19 mouse cellular contexts compared by ENCODE assay signal in the genomic region with DNA sequence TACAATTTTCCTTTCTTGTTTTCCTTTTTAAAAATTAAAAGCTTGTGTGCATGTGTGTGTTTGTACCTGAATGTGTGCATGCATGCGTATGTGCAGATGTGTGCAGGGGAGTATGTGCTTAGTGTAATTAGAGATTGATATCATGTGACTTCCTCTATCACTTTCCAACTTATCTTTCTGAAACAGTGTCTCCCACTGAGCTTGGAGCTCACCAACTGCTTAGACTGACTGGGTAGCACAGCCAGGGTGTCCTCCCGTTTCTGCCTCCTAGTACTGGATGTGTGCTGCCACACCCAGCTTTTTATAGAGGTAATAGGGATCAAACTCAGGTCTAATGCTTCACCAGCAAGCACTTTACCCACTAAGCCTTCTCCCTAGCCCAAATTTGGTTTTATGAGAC. TPM values are rescaled to one million over a fixed set of nuclear protein-coding genes. Genes with fewer than 3 reads are reported as not detected.
DNase-seq lines count a peak whose midpoint lies in the region; ATAC-seq and TF ChIP-seq lines count a peak whose summit lies in the region.
"Had no signal": no experiment of that assay in that cellular context is flagged by ENCODE, and none has a peak within 500 bp of the region (broad histone marks: within the 10 kb centered on the region; RNA-seq: fewer than 3 reads in every experiment).

No protein-coding gene starts in this region.

- 50% methylated on average over 2 of the region's 2 CpGs for WGBS in liver, embryonic 13.5 days (ENCODE audit: insufficient replicate concordance)
- 66% methylated on average over 2 of the region's 2 CpGs for WGBS in liver, embryonic 11.5 days

- no peak overlapping the region for H3K4me2 ChIP-seq in liver, embryonic 13.5 days
- no peak overlapping the region for H3K4me2 ChIP-seq in liver, embryonic 11.5 days
- H3K4me2 ChIP-seq: embryonic facial prominence, embryonic 12.5 days; forebrain, embryonic 13.5 days; forebrain, embryonic 15.5 days had no signal

- H3K9me3 ChIP-seq in liver, embryonic 13.5 days (replicated peaks): no peaks in the 10 kb centered on the region
- H3K9me3 ChIP-seq in liver, embryonic 11.5 days (ENCODE audit: control insufficient read depth, low read length): no peaks in the 10 kb centered on the region
- H3K9me3 ChIP-seq in G1E (replicated peaks) (no peaks in the 10 kb centered on the region), MEL (replicated peaks; ENCODE audit: insufficient read depth, low read length) (no peaks in the 10 kb centered on the region)
- H3K9me3 ChIP-seq: embryonic facial prominence, embryonic 10.5 days; embryonic facial prominence, embryonic 12.5 days; forebrain, embryonic 13.5 days; forebrain, embryonic 15.5 days had no signal

- TF ChIP-seq CTCF in G1E (IDR thresholded peaks at IDR 0.05; ENCODE audit: low read depth, low read length) (no peak), MEL (IDR thresholded peaks at IDR 0.05 in 2 of 3, conservative IDR thresholded peaks at IDR 0.05 in 1 of 3; ENCODE audit: control insufficient read depth in 1 of 3, insufficient read depth in 1 of 3, low read depth in 2 of 3, low read length in 3 of 3, poor library complexity in 1 of 3, severe bottlenecking in 1 of 3) (no peak)

- H3K9ac ChIP-seq in liver, embryonic 13.5 days: no peak overlapping the region
- H3K9ac ChIP-seq in liver, embryonic 11.5 days (ENCODE audit: low read depth, low read length): no peak overlapping the region
- no peak overlapping the region for H3K9ac ChIP-seq in MEL (ENCODE audit: control insufficient read depth, low read depth, low read length, poor library complexity, severe bottlenecking)
- H3K9ac ChIP-seq: embryonic facial prominence, embryonic 12.5 days; forebrain, embryonic 13.5 days; forebrain, embryonic 15.5 days; forebrain, postnatal 0 days had no signal

- H3K36me3 ChIP-seq in liver, embryonic 13.5 days: no peaks in the 10 kb centered on the region
- no peaks in the 10 kb centered on the region for H3K36me3 ChIP-seq in liver, embryonic 11.5 days (ENCODE audit: control insufficient read depth, insufficient read depth, low read length)
- H3K36me3 ChIP-seq in G1E (replicated peaks): peaks cover 15% of the 10 kb centered on the region
- H3K36me3 ChIP-seq in MEL (ENCODE audit: control insufficient read depth in 1 of 2, insufficient read depth in 2 of 2, low read length in 2 of 2): peaks cover 18 to 40% of the 10 kb centered on the region in 2 experiments

- DNase-seq in liver, embryonic 13.5 days: no peak
- no peak for DNase-seq in liver, embryonic 11.5 days (ENCODE audit: low spot score)
- peak; percentile 1 for DNase-seq in G1E (ENCODE audit: low spot score)
- DNase-seq in MEL (ENCODE audit: low read depth, low spot score): peak; percentile 68
- no peak for DNase-seq in urinary bladder, postnatal 4 days (ENCODE audit: low spot score in 2 of 2)
- no peak for DNase-seq in cerebellum, postnatal 36 days
- DNase-seq: adrenal gland, adult 2 months; adrenal gland, postnatal 10 days; adrenal gland, postnatal 25 days; cerebellum, adult 11 months; cerebellum, adult 18-20 months; cerebellum, adult 8-10 months; cerebellum, adult 9-11 months; cerebellum, postnatal 14 days; forebrain, postnatal 0 days had no signal

- ATAC-seq in liver, embryonic 13.5 days (ENCODE audit: low read depth): 0 out of 2 replicates have a peak, but pooled peaks have one; percentile 20
- no peak for ATAC-seq in liver, embryonic 11.5 days (replicated peaks; ENCODE audit: low FRiP score)
- peak; percentile 83 for ATAC-seq in G1E (ENCODE audit: extremely low read depth, insufficient number of reproducible peaks, low FRiP score, poor library complexity, severe bottlenecking)
- ATAC-seq: forebrain, embryonic 13.5 days; forebrain, embryonic 15.5 days; forebrain, postnatal 0 days had no signal

- peak; percentile 62 to 73; a peak in 3 of 4 replicates for TF ChIP-seq EP300 in MEL (IDR thresholded peaks at IDR 0.05; ENCODE audit: low read depth in 1 of 2, low read length in 2 of 2)

- TF ChIP-seq POLR2A in MEL (IDR thresholded peaks at IDR 0.05; ENCODE audit: control insufficient read depth in 1 of 2, insufficient read depth in 1 of 2, low read depth in 1 of 2, low read length in 2 of 2, poor library complexity in 1 of 2): no peak

- H3K79me2 ChIP-seq in MEL (ENCODE audit: control insufficient read depth, insufficient read depth, low read length, poor library complexity): peaks cover 1% of the 10 kb centered on the region; the same call in 1 of the 2 replicates

- H3K27ac ChIP-seq in liver, embryonic 13.5 days: no peak overlapping the region
- H3K27ac ChIP-seq in liver, embryonic 11.5 days (ENCODE audit: low read depth, low read length): no peak overlapping the region
- H3K27ac ChIP-seq in MEL (ENCODE audit: control insufficient read depth, low read depth, low read length): no peak overlapping the region
- H3K27ac ChIP-seq: embryonic facial prominence, embryonic 10.5 days; embryonic facial prominence, embryonic 12.5 days; forebrain, embryonic 13.5 days; forebrain, embryonic 15.5 days had no signal

- no peaks in the 10 kb centered on the region for H3K27me3 ChIP-seq in liver, embryonic 13.5 days
- H3K27me3 ChIP-seq in liver, embryonic 11.5 days (replicated peaks; ENCODE audit: control insufficient read depth, insufficient read depth, low read length): no peaks in the 10 kb centered on the region
- H3K27me3 ChIP-seq in G1E (ENCODE audit: insufficient read depth, low read length): no peaks in the 10 kb centered on the region
- H3K27me3 ChIP-seq in MEL (ENCODE audit: control insufficient read depth in 1 of 2, insufficient read depth in 2 of 2, low read length in 2 of 2): no peaks in the 10 kb centered on the region
- H3K27me3 ChIP-seq: embryonic facial prominence, embryonic 12.5 days; forebrain, embryonic 13.5 days; forebrain, embryonic 15.5 days had no signal

- peaks cover 4% of the 10 kb centered on the region; the same call in 1 of the 2 replicates for H3K4me1 ChIP-seq in liver, embryonic 13.5 days (replicated peaks)
- no peaks in the 10 kb centered on the region for H3K4me1 ChIP-seq in liver, embryonic 11.5 days (replicated peaks; ENCODE audit: control insufficient read depth, insufficient read depth, low read length)
- H3K4me1 ChIP-seq in G1E (ENCODE audit: insufficient read depth, low read depth, low read length) (peaks cover 10% of the 10 kb centered on the region), MEL (ENCODE audit: control insufficient read depth in 1 of 2, insufficient read depth in 2 of 2, low read length in 2 of 2) (peaks cover 6 to 9% of the 10 kb centered on the region in 2 experiments)
- H3K4me1 ChIP-seq: embryonic facial prominence, embryonic 10.5 days; embryonic facial prominence, embryonic 12.5 days; forebrain, embryonic 13.5 days; forebrain, embryonic 15.5 days had no signal

- no peak overlapping the region for H3K4me3 ChIP-seq in liver, embryonic 13.5 days (replicated peaks)
- no peak overlapping the region for H3K4me3 ChIP-seq in liver, embryonic 11.5 days (ENCODE audit: low read depth, low read length)
- H3K4me3 ChIP-seq in G1E (ENCODE audit: low read depth, low read length) (no peak overlapping the region), MEL (ENCODE audit: control insufficient read depth in 1 of 2, insufficient read depth in 1 of 2, low read depth in 2 of 2, low read length in 2 of 2) (no peak overlapping the region)
- H3K4me3 ChIP-seq: embryonic facial prominence, embryonic 10.5 days; embryonic facial prominence, embryonic 12.5 days; forebrain, embryonic 13.5 days; forebrain, embryonic 15.5 days had no signal

- TF ChIP-seq RAD21 in MEL (IDR thresholded peaks at IDR 0.05; ENCODE audit: low read depth, low read length): no peak

TF ChIP-seq in MEL, 35 proteins besides CTCF, POLR2A, EP300 and RAD21:
- TF ChIP-seq POLR2AphosphoS5 (IDR thresholded peaks at IDR 0.05; ENCODE audit: borderline replicate concordance, low read depth, low read length) (no peak), USF1 (IDR thresholded peaks at IDR 0.05; ENCODE audit: low read depth, low read length) (peak; percentile 76), BHLHE40 (IDR thresholded peaks at IDR 0.05; ENCODE audit: borderline replicate concordance, low read depth, low read length) (peak; percentile 23; the same call in 1 of the 2 replicates), TAL1 (IDR thresholded peaks at IDR 0.05; ENCODE audit: low read length) (peak; percentile 64), RCOR1 (IDR thresholded peaks at IDR 0.05; ENCODE audit: low read depth, low read length) (no peak; the same call in 1 of the 2 replicates), TCF12 (IDR thresholded peaks at IDR 0.05; ENCODE audit: low read depth, low read length) (peak; percentile 53; the same call in 1 of the 2 replicates), ETS1 (IDR thresholded peaks at IDR 0.05; ENCODE audit: low read depth, low read length) (0 out of 2 replicates have a peak, but pooled peaks have one; percentile 25), SIN3A (IDR thresholded peaks at IDR 0.05; ENCODE audit: low read length) (no peak)
TF ChIP-seq in MEL: peak in this region for 5.

RNA-seq across cellular contexts. Expression of a gene that starts 22.9 kb away (rescaled TPM):
- polyA plus RNA-seq in liver, embryonic 13.5 days (2015; fragmentation: Nextera tagmentation; extraction: Ambion mirVana): 1.1 and 1.5 TPM in 2 replicates
- 4.0 and 5.2 TPM in 2 replicates for polyA plus RNA-seq in liver, embryonic 11.5 days (2014; fragmentation: Nextera tagmentation; extraction: Ambion mirVana)
- total RNA-seq in G1E (2014; fragmentation: Nextera tagmentation) (47.5 TPM in 2 replicates), G1E (2017) (13.0 and 15.1 TPM in 2 replicates), MEL (2012; rRNA removed) (19.9 and 20.6 TPM in 2 replicates)
- polyA plus RNA-seq in G1E (2012) (1.7 and 2.1 TPM in 2 replicates), MEL (2012; ENCODE audit: insufficient read depth in 1 of 2, insufficient read length in 2 of 2, low read depth in 1 of 2, low replicate concordance in 2 of 2, missing spikeins in 1 of 2) (100 to 1,000 TPM in 1 of 2 experiments, 10 to 100 TPM in 1; 40.9 to 216 TPM)

RNA-seq across cellular contexts. Expression of a gene that starts 29.9 kb away (rescaled TPM):
- 6.6 and 8.6 TPM in 2 replicates for polyA plus RNA-seq in liver, embryonic 13.5 days (2015; fragmentation: Nextera tagmentation; extraction: Ambion mirVana)
- polyA plus RNA-seq in liver, embryonic 11.5 days (2014; fragmentation: Nextera tagmentation; extraction: Ambion mirVana): 14.9 and 16.2 TPM in 2 replicates
- 13.8 and 17.2 TPM in 2 replicates for total RNA-seq in G1E (2014; fragmentation: Nextera tagmentation)
- total RNA-seq in G1E (2017): 28.2 and 30.2 TPM in 2 replicates
- 0.84 and 1.9 TPM in 2 replicates for polyA plus RNA-seq in G1E (2012)
- total RNA-seq in MEL (2012; rRNA removed): 18.3 and 22.6 TPM in 2 replicates
- polyA plus RNA-seq in MEL (2012; ENCODE audit: insufficient read depth in 1 of 2, insufficient read length in 2 of 2, low read depth in 1 of 2, low replicate concordance in 2 of 2, missing spikeins in 1 of 2): 10 to 100 TPM in 1 of 2 experiments, not detected in 1; 23.7 TPM

Comparison
In these comparisons a context has a peak if more than half of its experiments do, and no peak if none do; other contexts are left out.
1. DNase-seq: peak in G1E (single experiment) and MEL (single experiment); none in liver, embryonic 13.5 days (single experiment), liver, embryonic 11.5 days (single experiment), urinary bladder, postnatal 4 days (0 of 2) and cerebellum, postnatal 36 days (0 of 2).